Mouse (Mus musculus) liver, adult 2 months (tissue): ENCODE results near the gene Ttll8. TPM values are rescaled to one million over a fixed set of nuclear protein-coding genes. Genes with fewer than 3 reads are reported as not detected.

ENCODE experiments used
- DNase-seq: peaks from one replicate; pipeline ENCODE4 v3.0.0-alpha.2; 2011; ENCODE audit warnings: low read depth, low spot score; ENCODE audit errors: extremely low read depth
- H3K27ac ChIP-seq: fragments of 200-500 bp; replicated peaks from 2 replicates; pipeline ENCODE4 v1.5.1; 2012; ENCODE audit warnings: low read depth, mild to moderate bottlenecking, control low read depth, inconsistent platforms, low read length; ENCODE audit not compliant: insufficient read depth
- H3K27me3 ChIP-seq: fragments of 200-500 bp; 2 replicates; pipeline ENCODE4 v1.6.1; 2012; ENCODE audit warnings: mild to moderate bottlenecking, moderate library complexity, low read length, inconsistent platforms; ENCODE audit not compliant: control insufficient read depth, insufficient read depth
- H3K36me3 ChIP-seq: fragments of 200-500 bp; 2 replicates; pipeline ENCODE4 v1.6.1; 2012; ENCODE audit warnings: low read length, inconsistent platforms; ENCODE audit not compliant: control insufficient read depth, insufficient read depth
- H3K4me1 ChIP-seq: fragments of 200-500 bp; 2 replicates; pipeline ENCODE4 v1.6.1; 2011; ENCODE audit warnings: low read length; ENCODE audit not compliant: control insufficient read depth, insufficient read depth
- H3K4me3 ChIP-seq: fragments of 200-500 bp; 2 replicates; pipeline ENCODE4 v1.5.1; 2011; ENCODE audit warnings: low read depth, mild to moderate bottlenecking, control low read depth, low read length, moderate library complexity; ENCODE audit not compliant: insufficient read depth
- H3K79me2 ChIP-seq: fragments of 200-500 bp; 2 replicates; pipeline ENCODE4 v1.6.1; 2012; ENCODE audit warnings: inconsistent platforms, mild to moderate bottlenecking, low read length, moderate library complexity; ENCODE audit not compliant: control insufficient read depth, insufficient read depth
- H3K9ac ChIP-seq: fragments of 200-500 bp; 2 replicates; pipeline ENCODE4 v1.6.1; 2012; ENCODE audit warnings: low read depth, mild to moderate bottlenecking, control low read depth, inconsistent platforms, low read length
- CTCF ChIP-seq: fragments of 200-500 bp; IDR thresholded peaks from 2 replicates; pipeline ENCODE4 v1.5.1; 2011; ENCODE audit warnings: low read depth, low read length, control low read depth
- POLR2A ChIP-seq: fragments of 200-500 bp; IDR thresholded peaks from 2 replicates; pipeline ENCODE4 v1.6.1; 2011; ENCODE audit warnings: low read length, control low read depth; ENCODE audit not compliant: insufficient read depth; ENCODE audit errors: extremely low read depth
- WGBS: fragments of 180-500 bp; shearing (Covaris S2); methylation state at CpG from one replicate; pipeline ENCODE4 v1.1.7; 2018; 5-methylcytosine and 5-hydroxymethylcytosine counted together
- polyA plus RNA-seq: library from polyadenylated mRNA; depleted of rRNA; stranded (reverse); fragments of >200 nt; gene quantifications from 2 replicates; pipeline ENCODE4 v1.2.3, GENCODE M21; 2012
- total RNA-seq: library from RNA; depleted of rRNA; stranded (reverse); fragments of >200 nt; gene quantifications from 2 replicates; pipeline ENCODE4 v1.2.3, GENCODE M21; 2014

Ttll8 gene
- total and polyA plus RNA-seq, 2 experiments, result 0.02 to 0.28 TPM

DNA sequence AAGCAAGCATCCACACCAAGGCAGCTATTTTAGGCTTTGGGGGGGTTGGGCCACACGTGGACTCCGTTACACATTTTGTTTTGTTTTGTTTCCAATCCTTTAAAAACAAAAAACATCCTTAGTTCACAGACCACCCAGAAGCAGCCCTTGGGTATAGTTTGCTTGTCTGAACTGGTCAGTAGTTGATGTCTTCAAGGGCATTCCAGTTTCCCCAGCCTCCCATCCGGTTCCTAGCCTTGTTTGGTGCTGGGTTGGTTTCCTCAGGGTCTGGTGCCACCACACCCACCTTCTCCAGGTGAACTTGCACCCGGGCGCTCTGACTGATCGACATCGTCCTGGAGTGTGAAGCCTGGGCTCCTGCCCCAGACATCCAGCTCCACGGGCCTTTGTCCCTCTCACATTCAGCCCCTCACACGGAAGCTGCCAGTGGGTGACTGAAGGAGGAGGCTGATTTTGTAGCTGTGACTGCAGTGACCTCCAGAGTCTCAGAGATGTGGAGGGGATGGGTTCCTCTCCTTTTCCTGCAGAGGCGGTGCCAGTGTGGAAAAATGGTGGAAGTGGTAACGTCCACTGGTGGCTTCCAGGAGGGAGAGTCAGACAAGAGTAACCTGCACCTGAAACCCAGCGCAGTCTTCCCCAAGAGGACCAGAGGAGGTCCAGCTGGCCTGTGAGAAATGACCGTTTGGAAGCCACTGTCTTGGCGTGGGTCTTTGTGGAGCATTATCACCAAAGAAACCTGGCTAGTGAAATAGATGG, 50.0 kb downstream of the Ttll8 start:
- Histone ChIP-seq H3K9ac (no peak overlapping the region), H3K27me3 (no peaks in the 10 kb centered on the region), H3K79me2 (no peaks in the 10 kb centered on the region), H3K36me3 (no peaks in the 10 kb centered on the region), H3K4me3 (no peak overlapping the region), H3K4me1 (peaks cover 10% of the 10 kb centered on the region; the same call in 1 of the 2 replicates), H3K27ac (no peak overlapping the region)
- no peak for DNase-seq
- 94% methylated on average over 14 of the region's 14 CpGs for WGBS
- no peak for TF ChIP-seq POLR2A
- TF ChIP-seq CTCF, result no peak

DNA sequence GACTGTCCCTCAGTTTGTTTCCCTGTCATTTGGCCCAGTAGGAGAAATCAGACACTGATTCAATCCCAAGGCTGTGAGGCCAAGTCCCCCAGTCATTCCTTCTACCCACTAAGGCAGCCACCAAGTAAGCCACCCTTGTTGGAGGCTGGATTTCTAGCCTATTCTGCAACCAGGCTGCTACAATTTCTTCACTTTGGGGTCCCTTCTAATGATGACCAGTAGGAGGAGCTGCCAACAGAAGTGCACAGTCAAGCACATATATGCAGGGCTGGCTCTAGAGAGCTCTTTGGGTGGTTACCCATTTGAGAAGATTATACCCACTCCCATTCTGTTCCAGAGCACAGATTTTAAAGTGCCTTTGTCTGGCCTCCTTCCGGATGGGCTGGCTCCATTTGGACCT, 51.1 kb downstream of the Ttll8 start:
- Histone ChIP-seq H3K27ac (peak overlapping the region; percentile 56), H3K27me3 (no peaks in the 10 kb centered on the region), H3K4me3 (no peak overlapping the region), H3K79me2 (no peaks in the 10 kb centered on the region), H3K9ac (no peak overlapping the region), H3K4me1 (peaks cover 13% of the 10 kb centered on the region; the same call in 1 of the 2 replicates), H3K36me3 (no peaks in the 10 kb centered on the region)
- TF ChIP-seq CTCF (no peak), POLR2A (no peak)
- WGBS, result 87% methylated on average over 1 of the region's 1 CpGs
- DNase-seq, result no peak

DNA sequence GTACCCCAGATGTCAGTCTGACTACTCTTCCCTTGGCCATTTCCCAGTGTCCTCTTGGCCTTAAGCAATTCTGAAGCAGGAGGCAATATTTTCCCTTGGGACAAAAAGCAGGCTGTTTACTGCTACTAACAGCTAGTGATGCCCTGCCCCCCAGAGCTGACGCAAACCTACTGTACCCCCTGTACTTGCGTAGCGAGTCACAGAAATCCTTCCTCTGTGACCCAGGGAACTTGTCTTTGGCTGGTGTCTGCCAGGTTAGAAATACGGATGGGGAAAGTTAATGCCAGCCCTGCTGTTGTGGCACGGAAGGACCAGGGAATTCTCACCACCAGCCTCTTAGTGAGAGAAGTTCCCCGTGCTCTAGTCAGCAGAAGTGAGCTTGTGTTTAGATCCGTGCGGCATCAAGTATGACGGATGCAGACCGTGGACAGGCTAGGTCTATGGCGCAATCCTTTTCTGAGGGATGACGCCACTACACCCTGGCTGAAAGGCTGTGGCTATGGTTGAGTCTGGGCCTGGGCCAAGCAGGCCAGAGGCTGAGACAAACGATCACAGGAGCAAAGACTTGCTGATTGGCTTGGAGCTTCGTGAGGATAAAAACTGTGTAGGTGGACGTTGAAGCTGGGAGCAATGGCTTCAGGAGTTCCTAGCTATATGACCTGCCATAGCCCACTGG, 51.9 kb downstream of the Ttll8 start:
- TF ChIP-seq POLR2A (no peak), CTCF (no peak)
- Histone ChIP-seq H3K9ac (peak overlapping the region; percentile 24; the same call in 1 of the 2 replicates), H3K4me3 (no peak overlapping the region), H3K79me2 (no peaks in the 10 kb centered on the region), H3K27me3 (no peaks in the 10 kb centered on the region), H3K36me3 (no peaks in the 10 kb centered on the region), H3K4me1 (peaks cover 13% of the 10 kb centered on the region; the same call in 1 of the 2 replicates), H3K27ac (peak overlapping the region; percentile 57)
- 24% methylated on average over 15 of the region's 15 CpGs for WGBS
- DNase-seq, result peak; percentile 93

DNA sequence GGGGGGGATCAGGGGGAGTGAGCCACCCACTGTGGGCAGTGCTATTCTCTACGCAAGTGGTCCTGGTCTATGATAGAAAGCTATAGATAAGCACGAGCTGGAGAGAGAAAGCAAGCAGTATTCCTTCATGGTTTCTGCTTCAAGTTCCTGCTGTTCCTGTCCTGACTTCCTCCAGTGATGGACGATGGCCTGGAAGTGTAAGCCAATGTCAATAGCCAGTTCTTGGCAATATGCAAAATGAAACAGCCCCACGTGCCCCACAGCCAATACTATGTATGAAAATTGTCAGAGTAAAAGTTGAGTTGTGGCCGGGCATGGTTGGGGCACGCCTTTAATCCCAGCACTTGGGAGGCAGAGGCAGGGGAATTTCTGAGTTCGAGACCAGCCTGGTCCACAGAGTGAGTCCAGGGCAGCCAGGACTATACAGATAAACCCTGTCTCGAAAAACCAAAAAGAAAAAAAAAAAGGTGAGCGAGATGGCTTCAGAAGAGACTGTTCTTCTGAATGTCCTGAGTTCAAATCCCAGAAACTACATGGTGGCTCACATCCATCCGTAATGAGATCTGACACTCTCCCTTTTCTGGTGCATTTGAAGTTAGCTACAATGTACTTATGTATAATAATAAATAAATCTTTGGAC, 57.8 kb downstream of the Ttll8 start:
- Histone ChIP-seq H3K4me1 (peaks cover 18% of the 10 kb centered on the region), H3K79me2 (no peaks in the 10 kb centered on the region), H3K27ac (peak overlapping the region; percentile 91), H3K27me3 (no peaks in the 10 kb centered on the region), H3K9ac (peak overlapping the region; percentile 60; the same call in 1 of the 2 replicates), H3K36me3 (no peaks in the 10 kb centered on the region), H3K4me3 (no peak overlapping the region)
- peak; percentile 95 for DNase-seq
- TF ChIP-seq CTCF (no peak), POLR2A (no peak)
- WGBS, result 41% methylated on average over 10 of the region's 10 CpGs

DNA sequence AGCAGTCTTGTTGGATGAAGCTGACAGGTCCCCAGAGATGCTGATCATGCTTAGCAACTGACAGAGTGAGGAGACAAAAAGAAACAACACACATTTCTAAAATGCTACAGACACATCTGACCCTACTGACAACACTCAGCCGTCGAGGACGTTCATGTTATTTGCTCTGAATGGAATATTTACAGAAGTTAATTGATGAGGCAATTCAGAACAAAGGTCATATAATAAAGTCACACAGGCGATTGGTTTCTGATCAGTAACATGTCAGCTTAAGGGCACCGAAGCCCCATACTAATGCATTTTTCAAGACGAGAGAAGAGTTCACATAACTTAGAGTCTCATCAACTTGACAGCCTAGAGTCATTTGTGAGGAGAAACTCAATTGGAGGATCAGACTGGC, 58.3 kb downstream of the Ttll8 start:
- Histone ChIP-seq H3K9ac (peak overlapping the region; percentile 60; the same call in 1 of the 2 replicates), H3K36me3 (no peaks in the 10 kb centered on the region), H3K27me3 (no peaks in the 10 kb centered on the region), H3K27ac (peak overlapping the region; percentile 91), H3K4me3 (no peak overlapping the region), H3K79me2 (no peaks in the 10 kb centered on the region), H3K4me1 (peaks cover 21% of the 10 kb centered on the region)
- 25% methylated on average over 6 of the region's 6 CpGs for WGBS
- DNase-seq, result peak; percentile 91
- no peak for TF ChIP-seq POLR2A
- no peak for TF ChIP-seq CTCF
